Mouse (Mus musculus) CD4-positive helper T cell, adult 2 months (primary cell): Measurements from ENCODE around the gene Tmem104.
A peak's percentile ranks its signal among the peaks of the same experiment; 100 is the strongest.

ENCODE experiments used
- DNase-seq: peaks from one replicate; pipeline ENCODE4 v3.0.0-alpha.2; 2012; ENCODE audit warnings: low read depth, missing footprints, low spot score

Gene Tmem104

DNA sequence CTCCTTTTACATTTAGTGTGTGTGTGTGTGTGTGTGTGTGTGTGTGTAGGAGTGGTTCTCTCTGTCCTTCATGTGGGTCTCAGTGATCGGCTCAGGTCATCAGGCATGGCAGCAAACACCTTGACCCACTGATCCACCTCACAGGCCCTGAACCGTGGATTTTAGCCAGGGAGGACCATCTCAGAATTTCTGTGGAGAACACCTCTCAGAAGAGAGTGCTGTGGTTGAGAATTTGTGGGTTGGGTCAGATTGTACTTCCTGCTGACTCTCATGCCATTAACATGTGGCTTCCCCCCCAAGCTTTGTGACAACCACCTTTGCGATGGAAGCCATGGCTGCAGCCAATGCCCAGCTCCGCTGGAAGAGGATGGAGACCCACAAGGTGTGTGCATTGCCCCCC is 13.2 kb downstream of the Tmem104 start:
- no peak for DNase-seq

DNA sequence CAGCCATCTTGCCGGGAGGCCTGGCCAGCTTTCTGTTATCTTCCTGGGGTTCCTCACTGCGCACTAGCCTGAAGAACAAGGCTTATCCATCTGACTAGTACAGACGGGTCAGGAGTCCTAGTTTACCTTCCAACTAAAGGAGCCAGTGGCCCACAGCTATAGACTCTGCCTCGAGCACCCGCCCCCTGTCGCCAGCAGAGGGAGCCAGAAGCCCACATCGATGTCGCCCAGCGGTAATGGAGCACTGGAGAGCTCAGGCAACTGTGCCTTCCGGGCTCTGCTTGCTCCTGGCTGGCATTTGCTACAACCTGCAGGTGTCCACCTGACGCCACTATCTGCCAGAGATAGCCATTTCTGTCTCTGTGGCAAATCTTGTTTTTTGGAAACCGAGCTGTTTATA is 15.0 kb downstream of the Tmem104 start:
- peak; percentile 78 for DNase-seq

GRCm38 (mm10) chr11:115202756-115203155 is 15.5 kb downstream of the Tmem104 start:
- DNase-seq: no peak

GRCm38 (mm10) chr11:115208126-115208525 is 20.8 kb downstream of the Tmem104 start:
- no peak for DNase-seq

DNA sequence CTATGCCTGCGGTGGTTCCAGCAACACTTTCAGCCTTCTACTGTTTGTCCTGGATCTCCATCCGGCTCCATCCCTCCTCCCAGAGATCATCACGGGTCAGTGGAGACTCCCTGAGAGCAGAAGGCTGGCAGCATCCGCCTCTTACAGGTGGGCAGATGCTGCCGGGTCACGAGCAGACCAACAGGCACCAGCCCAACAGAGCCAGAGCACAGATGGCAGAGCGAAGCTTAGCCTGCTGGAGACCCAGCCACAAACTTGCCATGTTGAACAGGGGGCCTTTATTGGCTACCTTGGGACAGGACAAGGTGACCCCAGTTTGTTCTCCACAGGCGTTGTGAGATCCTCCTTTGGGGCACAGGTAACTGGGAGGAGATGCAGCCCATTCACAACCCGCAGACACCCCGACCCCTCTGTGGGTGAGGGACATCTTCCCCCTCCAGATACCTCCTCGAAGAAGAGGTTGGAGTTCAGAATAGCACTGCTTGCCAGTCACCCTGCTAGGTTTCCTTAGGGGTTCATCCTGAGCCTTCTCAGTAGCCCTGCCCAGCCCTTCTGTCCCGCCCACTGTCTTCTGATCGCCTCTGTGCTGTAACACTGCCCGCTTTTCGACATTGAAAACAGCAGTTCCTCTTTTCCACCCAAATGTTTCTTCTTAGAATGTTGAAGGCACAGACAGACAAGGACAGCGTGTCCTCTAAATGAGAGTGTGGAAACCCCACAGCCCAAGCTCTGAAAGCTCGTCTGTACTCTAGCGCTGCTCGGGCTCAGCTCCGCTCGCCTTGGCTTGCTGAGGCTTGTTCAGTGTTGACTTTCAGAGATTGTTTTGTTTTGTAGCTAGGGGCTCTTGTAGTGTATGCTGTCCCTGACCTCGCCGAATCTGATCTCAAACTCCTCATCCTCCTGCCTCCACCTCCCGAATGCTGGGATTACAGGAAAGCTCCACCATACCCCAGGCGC is 21.8 kb downstream of the Tmem104 start:
- DNase-seq: no peak

- no peak for DNase-seq
Observed at GRCm38 (mm10) chr11:115209958-115210357, 22.7 kb downstream of the Tmem104 start.

GRCm38 (mm10) chr11:115212116-115212515 is 24.8 kb downstream of the Tmem104 start:
- DNase-seq: no peak

- DNase-seq: no peak
Observed at GRCm38 (mm10) chr11:115215123-115215522, 27.8 kb downstream of the Tmem104 start.

DNA sequence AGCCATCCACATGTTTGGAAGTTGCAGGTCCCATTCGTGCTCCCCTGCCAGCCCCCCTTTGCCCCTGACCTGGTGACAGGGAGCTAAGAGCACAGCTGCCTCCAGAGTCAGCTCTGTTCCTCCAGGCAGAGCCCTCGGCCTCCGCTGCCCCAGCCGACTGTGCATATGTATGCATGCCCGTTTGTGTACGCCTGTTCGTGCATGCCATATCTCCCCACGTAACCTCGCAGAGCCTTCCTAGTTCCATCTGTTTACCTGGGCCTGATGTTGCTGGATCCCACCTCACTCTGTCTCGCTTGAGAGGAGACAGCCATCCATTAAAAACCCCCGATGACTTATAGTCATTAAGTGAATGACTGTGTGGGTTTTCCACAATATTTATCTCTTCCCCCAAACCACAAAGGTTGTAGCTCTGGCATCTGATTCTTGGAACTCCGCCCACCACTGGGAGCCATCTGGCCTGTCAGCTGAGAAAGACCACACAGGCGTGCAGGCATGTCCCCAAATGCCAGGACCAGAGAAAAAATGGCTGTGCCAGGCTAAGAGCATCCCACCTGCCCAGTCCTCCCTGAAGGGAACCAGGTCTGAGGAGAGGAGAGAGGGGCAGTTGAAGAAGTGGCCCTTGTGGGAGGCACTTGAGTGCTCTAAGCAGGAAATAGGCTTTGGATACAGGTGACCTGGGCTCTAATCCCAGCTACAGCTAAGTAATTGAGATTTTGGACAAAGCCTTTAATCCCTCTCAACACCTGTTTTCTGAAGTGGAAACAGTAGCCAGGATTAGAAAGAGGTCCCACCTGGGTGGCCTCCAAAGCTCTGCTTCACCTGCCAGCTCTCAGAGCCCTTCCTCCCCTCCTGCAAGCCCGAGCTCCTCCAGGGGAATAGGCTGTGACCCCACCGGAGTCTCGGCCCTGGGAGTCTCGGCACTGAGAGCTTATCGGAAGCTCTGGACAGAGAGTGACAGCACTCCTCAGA is 30.4 kb downstream of the Tmem104 start:
- no peak for DNase-seq

DNA sequence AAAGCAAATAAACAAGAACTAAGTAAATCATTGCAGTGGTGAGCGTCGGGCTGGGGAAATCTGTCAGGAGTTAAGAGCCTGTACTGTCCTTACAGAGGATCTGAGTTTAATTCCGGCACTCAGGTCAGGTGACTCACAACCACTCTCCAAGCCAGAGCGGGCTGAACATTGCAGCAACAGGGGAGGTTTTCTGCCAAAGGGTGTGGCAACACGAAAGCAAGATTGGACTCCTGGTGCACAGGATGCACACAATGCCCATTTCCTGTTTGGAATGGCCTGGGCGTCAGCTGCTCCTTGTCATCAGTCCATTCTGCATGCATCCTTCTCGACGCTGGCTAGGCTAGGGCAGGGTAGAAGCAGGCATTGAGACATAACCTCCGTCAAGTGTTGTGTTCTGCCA is 32.0 kb downstream of the Tmem104 start:
- DNase-seq: no peak

DNA sequence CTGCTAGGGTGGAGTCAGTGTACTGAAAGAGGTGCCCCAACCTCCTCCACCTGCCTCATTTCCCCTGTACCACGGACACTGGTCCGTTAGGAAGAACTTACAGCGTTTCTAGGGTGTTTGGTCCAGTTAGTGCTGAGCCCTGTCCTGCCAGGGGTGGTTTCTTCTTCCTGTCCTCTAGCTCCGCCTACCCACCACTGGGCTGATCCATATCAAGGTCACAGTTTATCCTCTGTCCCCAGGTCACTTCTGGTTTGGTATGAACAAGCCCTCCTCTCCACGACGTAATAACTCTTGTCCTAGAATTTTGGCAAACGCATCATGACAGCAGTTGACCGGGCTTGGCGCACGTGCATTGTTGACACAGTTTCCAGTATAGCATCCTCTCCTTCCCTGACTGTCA is 32.4 kb downstream of the Tmem104 start:
- DNase-seq: no peak

- DNase-seq: no peak
Observed at GRCm38 (mm10) chr11:115222077-115222476, 34.8 kb downstream of the Tmem104 start.

DNA sequence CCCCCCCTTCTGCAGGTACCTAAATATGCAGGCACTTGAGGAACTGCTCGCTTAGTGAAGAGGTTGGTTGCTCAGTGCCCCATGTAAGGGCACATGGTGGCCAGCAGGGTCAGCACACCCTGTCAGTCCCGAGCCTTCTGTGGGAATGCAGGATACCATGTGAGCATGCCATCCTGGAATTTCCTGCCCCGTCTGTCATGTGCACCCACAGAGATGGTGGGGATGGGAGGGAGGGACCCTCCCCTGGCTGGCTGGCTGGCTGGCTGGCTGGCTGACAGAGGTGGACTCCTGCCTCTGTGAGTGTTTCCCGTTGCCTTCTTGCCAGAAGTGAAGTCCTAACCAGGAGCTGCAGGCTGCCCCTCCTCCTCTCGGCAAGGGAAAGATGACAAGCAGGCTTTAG is 35.3 kb downstream of the Tmem104 start:
- DNase-seq: no peak

DNA sequence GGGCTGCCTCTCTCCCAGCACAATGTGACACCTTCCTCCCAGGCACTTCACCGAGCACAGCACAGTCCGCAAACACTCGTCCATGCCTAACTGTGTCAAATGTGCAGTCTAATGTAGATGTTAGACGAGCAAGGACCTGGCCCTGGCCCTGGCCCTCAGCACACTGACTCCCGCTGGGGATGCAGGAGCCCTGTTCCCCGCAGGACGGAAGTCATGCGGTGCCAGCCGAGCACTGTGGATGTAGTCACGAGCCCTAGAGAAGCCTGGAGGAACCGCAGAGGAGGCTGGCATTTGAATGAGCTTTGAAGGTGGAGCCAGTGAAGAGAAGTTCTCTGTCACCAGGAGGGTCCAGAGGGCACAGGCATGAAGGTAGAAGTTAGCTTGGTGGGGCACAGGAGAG is 36.2 kb downstream of the Tmem104 start:
- no peak for DNase-seq

DNA sequence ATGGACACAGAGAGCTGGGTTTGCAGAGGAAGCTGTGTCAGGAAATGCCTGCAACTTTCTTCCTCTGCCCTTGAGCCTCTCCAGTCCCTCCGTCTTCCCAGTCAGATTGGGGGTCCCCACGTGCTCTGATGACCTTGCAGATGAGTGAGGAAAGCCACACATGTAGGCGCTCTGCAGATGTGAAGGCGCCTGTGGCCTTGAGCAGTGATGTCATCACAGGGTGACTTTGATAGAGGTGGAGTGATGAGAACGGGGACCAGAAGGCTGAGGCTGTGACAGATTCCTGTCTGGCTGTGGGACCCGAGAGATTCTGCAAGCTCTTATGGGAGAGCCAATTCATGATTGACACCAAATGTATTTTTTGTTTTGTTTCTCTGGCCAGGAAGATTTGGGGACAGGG is 36.6 kb downstream of the Tmem104 start:
- DNase-seq: no peak

- DNase-seq: peak; percentile 67
Observed at GRCm38 (mm10) chr11:115224889-115225288, 37.6 kb downstream of the Tmem104 start.

DNA sequence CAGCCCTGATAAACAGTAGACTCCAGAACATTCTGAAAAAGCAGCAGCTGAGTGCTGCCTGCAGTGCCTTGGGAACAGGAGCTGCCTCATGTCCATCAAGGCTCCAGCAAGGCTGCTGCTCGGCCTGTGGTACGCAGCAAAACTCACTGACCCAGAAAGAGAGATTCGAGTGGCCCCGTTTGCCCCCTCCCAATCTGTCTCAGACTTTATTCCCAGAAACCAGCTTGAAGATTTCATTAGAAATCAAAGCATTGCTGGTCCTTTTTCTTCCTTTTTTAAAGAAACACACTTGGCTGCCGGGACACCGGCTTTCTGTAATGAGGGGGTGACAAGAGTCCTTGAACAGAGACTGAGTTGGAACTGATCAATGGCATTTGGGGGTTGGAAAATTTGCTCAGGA is 38.0 kb downstream of the Tmem104 start:
- no peak for DNase-seq

DNA sequence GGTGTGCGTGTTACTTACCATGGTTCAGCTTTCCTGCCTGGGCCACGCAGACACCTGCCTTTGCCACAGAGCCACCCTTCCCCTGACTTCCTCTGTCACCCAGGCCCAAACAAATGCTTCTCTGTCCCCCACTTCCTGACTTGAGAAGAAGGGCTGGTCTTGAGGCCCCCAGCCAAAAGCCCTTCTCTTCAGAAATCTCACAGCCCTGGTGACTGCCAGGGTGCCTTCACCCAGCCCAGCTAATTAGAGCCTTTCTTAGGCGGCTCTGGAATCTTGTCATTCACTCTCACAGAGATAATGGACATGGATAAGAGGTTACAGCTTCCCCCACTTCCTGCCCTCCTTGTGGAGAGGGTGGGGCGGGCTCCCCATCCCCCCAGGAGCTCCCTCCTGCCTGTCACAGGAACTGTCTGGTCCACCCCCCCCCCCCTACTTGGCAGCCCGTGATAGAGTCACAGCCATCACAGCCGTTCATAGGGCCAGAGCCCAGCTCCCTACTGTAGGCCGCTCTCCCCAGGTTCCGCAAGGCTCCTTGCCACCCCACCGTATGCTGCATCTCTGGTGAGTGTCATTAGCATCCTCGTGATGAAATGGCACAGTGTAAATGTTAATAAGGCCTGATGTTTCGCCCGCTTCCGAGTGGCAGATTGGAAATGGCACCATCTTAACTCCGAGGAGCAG is 39.7 kb downstream of the Tmem104 start:
- peak; percentile 67 for DNase-seq

DNA sequence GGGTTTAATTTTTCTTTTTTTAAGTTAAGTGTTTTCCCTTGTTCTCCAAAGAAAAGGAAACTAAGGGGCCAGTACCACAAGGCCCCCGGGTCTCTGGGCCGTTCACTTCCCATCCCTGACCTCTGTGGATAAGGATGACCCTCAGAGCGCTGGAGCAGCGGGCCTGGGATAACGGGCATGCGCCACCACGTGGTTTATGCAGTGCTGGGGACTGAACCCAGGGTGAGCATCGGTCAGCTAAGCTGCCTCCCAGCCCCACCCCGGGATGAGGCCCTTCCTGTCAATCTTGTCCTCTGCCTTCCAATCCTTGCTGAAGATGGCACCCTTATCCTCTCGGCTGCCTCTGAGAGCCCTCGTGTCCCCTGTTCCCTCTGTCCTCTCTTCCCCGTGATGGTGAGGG is 40.4 kb downstream of the Tmem104 start:
- DNase-seq: no peak

GRCm38 (mm10) chr11:115228430-115228829 is 41.1 kb downstream of the Tmem104 start:
- no peak for DNase-seq

GRCm38 (mm10) chr11:115229021-115229930 is 42.0 kb downstream of the Tmem104 start:
- no peak for DNase-seq
